Mouse (Mus musculus) T-cell, adult 2 months (primary cell): ENCODE data around the gene Cd33.

Source experiments
- DNase-seq: peaks from one replicate; pipeline ENCODE4 v3.0.0; 2022; ENCODE audit warnings: low spot score

Cd33 gene

DNA sequence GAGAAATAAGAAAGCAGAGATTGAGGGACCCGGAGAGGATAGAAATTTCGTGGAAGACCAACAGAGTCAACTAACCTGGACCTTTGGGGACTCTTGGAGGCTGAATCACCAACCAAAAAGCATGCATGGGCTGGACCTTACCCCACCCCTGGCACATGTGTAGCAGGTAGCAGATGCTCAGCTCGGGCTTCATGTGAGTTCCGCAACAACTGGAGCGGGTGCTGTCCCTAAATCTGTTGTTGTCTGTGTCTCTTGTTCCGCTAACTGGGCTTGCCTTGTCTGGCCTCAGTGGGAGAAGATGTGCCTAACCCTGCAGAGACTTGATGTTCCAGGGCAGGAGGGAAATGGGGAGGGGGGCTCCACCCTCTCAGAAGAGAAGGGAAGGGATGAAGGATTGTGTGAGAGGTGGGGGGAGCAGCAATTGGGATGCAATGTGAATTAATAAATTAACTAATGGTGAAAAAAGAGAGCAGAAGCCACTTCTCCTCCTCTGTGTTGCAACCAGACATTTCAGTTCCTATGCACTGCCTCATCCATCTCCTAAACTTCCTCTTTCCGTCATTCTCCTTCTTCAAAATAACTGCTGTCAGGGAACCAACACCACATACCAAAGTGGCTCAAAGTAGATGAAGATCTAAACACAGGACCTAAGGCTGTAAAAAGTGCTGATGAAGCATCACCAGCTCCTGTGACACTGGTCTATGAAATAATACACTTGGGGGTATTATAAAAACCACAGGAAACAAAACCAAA, at the start of gene Cd33:
TSS of gene Cd33 (minus strand) at position 204 of the 753 bp plus-strand sequence.
- no peak for DNase-seq

GRCm38 (mm10) chr7:43584790-43585189, 40.6 kb upstream of the Cd33 start:
- DNase-seq = no peak

DNA sequence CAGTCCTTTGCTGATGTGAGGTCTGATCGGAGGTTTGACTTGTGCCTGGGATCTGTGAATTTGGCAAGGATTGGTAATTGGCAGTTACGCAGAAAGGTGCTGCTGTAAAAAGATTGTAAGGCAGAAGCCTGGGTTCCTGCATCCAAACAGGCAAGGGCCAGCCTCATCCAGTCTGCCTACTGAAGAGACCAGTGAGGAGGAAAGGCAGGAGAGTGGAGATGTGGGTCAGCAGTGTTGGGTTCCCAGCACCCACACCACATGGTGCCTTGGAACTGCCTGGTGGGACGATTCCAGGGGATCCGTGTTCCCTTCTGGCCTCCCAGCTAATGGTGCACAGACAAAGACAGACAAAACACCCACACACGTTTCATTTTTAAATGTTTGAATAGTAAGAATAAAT, 36.3 kb upstream of the Cd33 start:
- DNase-seq = no peak

DNA sequence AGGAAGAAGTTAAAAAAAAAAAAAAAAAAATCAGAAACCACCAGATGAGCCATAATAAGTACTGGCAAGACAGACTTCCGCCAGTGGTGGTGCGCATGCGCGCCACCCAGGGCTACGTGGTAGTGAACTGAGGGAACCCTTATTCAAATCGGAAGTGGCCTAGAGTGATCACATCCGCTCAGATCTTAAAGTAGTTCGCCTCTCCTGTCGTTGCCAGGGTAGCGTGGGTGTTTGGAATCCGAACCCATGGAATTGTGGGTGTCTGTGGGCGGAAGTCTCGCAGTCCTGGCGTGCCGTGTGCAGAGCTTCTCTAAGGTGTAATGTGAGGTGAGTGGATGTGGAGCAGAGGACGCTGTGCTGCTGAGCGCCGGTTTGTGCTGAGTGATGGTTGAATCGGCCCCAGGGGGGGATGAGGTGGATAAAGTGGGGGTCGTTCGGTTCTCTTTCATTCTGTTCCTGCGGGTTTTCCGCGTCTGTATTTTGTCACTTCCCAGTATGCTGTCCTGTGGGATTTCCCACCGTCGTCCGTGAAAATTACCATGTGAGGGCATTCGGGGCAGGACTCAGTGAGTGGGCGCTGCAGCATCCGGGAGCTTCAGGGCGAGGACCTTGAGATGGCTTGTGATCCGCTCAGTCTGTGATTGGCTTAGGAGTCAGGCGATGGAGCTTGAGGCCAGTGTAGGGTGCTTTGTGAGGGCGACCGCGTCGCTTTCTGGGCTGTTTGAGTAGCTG, 35.4 kb upstream of the Cd33 start, which contains the start of gene Zfp719:
TSS of gene Zfp719 (plus strand) at position 171 of the 732 bp plus-strand sequence.
- peak; percentile 98 for DNase-seq

GRCm38 (mm10) chr7:43571216-43571615, 27.0 kb upstream of the Cd33 start:
- DNase-seq = no peak

GRCm38 (mm10) chr7:43563300-43563699, 19.1 kb upstream of the Cd33 start:
- DNase-seq = no peak

DNA sequence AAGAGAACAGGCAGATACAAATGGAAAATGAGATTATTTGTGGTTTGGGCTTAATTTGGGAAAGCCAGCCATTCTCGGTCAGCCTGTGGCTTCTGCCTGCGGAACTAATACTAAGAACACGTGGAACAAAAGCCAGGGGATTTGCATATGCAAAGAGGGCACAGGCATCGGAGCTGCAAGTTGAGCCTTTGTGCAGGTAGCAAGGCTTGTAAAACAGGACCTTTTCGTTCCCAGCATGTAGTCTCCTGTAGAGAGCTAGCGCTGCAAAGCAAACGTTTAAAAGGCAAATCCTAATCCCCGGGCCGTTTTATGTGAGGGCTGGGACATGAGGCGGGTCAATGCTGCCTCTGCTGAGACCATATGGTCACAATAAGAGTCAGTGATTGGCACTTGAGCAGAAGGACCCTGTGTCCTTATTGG, 18.4 kb upstream of the Cd33 start:
- DNase-seq = peak; percentile 26

DNA sequence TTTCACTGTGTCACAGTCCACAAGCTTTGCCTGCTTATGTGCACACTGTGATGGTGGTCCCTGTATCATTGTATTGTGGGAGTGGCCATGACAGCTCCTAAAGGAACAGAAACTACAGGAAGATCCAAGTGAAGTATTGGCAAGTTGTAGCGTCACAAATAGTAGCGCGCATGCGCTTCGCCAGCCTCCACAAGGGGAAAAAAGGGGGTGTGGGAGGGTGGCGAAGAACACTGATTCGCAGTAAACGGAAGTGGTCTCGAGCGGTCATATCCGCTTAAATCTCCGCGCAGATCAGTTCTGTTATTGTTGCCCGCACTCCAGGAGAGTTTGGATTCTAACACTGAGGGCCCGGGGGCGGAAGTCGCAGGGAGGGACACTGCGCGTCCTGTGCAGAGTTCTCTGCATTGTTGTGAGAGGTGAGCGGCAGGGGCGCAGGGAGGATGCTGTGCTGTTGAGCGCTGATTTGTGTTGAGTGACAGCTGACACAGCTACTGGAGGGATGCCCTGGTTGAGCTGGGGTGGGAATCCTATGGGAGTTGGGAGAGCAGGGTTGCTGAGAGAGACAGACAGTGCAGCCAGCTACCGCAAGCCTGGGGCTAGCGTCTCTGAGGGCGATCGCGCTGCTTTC, 17.9 kb upstream of the Cd33 start, which contains the start of gene Zfp658:
TSS of gene Zfp658 (plus strand) at position 251 of the 628 bp plus-strand sequence.
- peak; percentile 94 for DNase-seq

DNA sequence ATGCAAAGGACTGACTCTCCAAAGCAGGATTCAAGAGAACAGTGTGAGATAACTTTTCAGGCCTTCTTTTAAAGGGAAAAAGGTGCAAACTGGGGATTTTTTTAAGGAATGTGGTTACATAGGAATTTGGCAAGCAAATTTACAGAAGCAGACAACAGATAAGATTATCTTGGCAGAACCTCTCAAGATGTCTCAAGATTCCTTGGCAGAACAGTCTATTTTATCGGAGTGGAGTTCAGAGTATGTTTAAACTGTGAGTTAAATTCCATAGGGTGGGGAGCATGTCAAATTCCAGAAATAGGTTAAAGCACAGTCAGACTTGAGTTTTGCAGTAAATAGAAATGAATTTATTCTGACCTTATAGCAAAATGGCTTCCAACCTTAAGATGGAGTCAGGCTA, 12.7 kb upstream of the Cd33 start:
- DNase-seq = no peak

- DNase-seq = no peak
These were observed 11.1 kb upstream of the Cd33 start for GRCm38 (mm10) chr7:43555351-43555750.

DNA sequence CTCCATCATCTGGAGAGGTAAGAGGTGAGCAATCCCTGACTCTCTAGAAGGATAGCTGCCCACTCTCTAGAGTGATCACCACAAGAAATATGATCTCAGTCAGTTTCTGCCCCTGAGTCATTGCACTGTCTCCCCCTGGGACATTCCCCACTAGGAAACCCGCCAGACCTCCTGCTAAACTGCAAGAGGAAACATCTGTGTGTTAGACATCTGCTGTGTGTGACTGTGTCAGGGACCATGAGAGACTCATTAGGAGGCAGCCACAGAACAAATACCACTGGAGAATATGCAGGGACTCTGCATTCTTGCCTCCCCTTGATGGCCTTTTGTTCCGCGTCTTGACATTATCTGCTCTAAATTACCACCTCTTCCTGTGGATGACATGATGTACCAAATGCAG, 10.3 kb upstream of the Cd33 start:
- DNase-seq = no peak

DNA sequence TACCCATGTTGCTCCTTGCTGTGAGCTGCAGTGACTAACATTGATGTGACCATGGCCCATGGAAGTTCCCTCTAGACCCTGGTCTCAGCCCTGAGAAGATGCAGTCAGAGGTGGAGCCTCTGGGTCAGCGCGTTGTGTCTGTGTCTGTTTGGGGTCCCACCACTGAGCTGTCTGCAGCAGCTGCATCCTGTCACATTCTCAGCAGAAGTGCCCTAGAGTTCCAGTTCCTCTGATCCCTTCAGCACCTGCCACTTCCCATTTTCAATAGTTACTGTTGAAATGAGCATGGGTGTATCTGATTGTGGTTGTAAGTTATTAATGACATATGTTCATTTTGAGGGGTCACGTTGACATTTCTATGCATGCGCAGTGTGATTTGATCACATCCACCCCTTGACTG, 8.9 kb upstream of the Cd33 start:
- no peak for DNase-seq

GRCm38 (mm10) chr7:43548206-43548605, 4.0 kb upstream of the Cd33 start:
- no peak for DNase-seq

GRCm38 (mm10) chr7:43547666-43548065, 3.4 kb upstream of the Cd33 start:
- no peak for DNase-seq

- no peak for DNase-seq
These were observed 1.7 kb upstream of the Cd33 start for GRCm38 (mm10) chr7:43545656-43546545.

DNA sequence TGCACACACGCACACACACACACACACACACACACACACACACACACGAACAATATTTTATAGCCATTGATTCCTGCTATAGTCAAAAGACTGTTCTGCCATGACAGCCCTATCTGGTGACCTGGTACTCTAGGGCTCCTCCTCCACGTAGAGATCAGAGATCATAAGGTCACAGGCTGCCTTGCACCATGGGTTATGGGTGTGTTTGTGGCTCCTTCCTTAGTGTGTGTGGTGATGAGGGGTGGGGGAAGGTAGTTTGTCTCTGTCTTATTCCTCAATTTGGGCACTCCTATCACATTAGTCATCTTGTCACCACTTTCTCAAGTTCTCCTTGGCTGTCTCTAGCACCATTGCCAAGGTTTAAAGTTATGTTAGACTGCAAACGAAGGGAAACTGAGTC, 5.7 kb downstream of the Cd33 start:
- no peak for DNase-seq

- DNase-seq = no peak
These were observed 11.2 kb downstream of the Cd33 start for GRCm38 (mm10) chr7:43532936-43533505.

- DNase-seq = no peak
These were observed 13.9 kb downstream of the Cd33 start for GRCm38 (mm10) chr7:43530216-43530785.

- no peak for DNase-seq
These were observed 18.9 kb downstream of the Cd33 start for GRCm38 (mm10) chr7:43525313-43525712.

DNA sequence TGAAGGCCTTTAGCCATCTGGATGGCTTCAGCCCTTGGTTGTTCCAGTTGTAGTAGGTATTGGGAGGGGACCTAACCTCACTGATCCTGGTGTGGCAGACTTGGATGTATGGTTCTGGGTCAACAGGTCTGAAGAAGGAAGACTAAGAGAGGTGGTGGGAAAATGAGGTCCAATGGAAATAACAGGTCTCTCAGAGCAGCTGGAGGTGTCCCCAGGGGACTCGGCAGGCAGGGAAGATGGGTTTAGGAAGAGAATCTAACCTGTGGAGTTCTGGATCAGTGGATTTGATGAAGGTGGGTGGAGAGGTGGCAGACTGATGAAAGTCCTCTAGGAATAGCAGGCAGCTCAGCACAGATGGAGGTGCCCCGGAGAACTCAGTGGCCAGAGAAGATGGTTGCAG, 21.5 kb downstream of the Cd33 start:
- DNase-seq = no peak

GRCm38 (mm10) chr7:43518341-43518740, 25.9 kb downstream of the Cd33 start:
- DNase-seq = no peak
